Mouse (Mus musculus) stomach, postnatal 0 days (tissue): ENCODE measurements around the gene Kcnmb1.

ENCODE experiments used
- CTCF ChIP-seq: IDR thresholded peaks from 2 replicates; pipeline ENCODE4 v1.5.1; 2016; ENCODE audit warnings: antibody characterized with exemption, low read depth, mild to moderate bottlenecking, moderate library complexity
- EP300 ChIP-seq: optimal IDR thresholded peaks from 2 replicates; pipeline ENCODE3; 2016; ENCODE audit warnings: antibody characterized with exemption

- TF ChIP-seq CTCF (no peak), EP300 (no peak)
Measured at GRCm38 (mm10) chr11:33946501-33946900, 16.3 kb upstream of the Kcnmb1 start.
